Mouse (Mus musculus) T-helper 17 cell (primary cell): ENCODE results near the gene Stk33.

Experiments
- in situ Hi-C, 2 experiments: fragments of 300-600 bp; cut with MboI, MseI; formaldehyde crosslinking; loops; 1 replicate in 1 of 2; 2 replicates in 1 of 2; pipeline ENCODE4 v1.15.1; 2025; ENCODE audit warnings: high pct_unique_total_duplicates in 2 of 2

Gene Stk33

DNA sequence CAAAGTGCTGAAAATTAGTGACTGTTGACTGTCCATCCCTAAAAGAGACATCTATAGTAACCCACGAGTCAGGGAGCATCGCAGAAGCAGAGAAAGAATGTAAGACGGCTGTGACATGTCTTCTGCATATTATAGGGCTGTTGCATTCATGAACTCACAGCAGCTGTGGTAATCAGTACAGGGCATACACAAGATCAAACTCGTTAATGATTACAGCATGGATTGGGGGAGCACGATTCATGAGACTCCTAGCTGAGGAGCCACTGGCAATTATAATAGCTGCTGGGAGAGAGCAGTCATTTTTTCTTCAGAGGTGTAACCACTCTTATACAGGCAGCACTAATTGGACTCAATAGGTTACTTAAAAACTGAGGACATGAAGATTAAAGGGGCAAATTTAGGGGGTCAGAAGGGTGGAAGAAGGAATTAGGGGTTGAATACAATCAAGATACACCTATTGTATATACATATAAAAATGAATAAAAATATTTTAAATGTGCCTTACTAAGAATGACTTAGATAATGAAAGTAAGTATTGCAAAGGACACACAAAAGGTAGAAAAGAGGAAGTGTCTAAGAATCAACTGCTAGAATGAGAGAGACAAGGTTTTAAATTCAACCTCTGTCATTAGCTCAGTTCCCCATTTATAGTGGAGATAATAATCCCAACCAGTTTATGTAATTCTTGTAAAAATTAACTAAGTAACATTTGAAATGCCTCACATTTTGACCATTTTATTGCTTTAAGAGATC lies 80.3 kb downstream of the Stk33 start:
- in situ Hi-C loops, result no loop called here

- in situ Hi-C loops, result no loop called here
These were observed 81.0 kb downstream of the Stk33 start for GRCm38 (mm10) chr7:109357877-109358276.

DNA sequence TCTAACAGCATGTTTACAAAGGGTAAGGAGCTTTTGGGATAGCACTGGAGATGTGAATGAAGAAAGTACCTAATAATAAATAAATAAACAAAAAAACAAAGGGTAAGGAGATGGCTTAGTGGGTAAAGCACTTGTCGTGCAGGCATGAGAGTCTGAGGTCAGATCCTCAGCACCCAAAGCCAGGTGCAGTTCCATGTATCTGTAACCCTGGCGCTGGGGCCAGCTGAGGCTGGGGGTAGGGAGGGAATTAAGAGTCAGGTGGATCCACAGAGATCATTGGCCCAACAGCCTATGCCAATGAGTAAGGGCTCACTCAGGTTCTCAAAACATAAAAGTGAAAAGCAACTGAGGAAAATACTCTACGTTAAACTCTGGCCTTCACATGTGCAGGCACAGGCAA lies 91.6 kb downstream of the Stk33 start:
- in situ Hi-C loops, result no loop called here

DNA sequence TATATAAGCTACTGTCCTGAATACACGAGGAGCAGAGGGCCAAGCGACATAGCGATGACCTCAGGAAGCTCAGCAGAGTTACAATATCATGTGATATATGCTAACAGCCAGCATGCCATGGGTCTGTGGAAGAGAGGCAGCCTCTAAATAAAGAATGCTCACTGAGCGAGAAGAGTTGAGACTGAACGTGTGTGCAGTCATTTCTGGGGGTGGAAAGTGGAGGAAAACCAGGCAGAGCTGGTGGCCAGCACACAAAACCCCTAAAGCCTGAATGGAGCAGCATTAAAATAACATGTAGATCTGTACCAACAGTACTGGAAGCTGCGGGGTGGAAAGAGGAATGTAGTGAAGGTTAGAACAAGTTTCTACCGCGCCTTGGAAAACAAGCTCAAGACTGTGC lies 107.2 kb downstream of the Stk33 start:
- in situ Hi-C loops, result no loop called here

GRCm38 (mm10) chr7:109328772-109329171 lies 110.1 kb downstream of the Stk33 start:
- in situ Hi-C loops, result no loop called here

DNA sequence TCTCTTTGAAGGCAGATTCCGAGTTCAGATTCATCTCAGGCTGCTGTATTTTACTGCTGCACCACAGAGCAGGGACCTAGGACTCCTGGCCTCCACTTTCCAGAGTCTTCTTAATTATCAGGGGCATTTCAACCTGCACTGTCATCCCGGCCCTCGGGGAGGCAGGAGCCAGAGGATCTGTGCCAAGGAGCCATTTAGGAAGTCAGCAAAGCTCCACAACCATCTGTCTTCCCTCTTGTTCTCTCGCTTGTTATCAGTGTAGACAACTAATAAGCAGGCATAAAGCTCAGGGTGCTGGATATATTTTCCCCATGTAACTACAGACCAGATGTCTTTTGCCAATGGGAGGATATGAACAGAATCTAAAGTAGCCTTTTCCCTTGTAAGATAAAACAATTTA lies 112.1 kb downstream of the Stk33 start:
- in situ Hi-C loops, result no loop called here

GRCm38 (mm10) chr7:109325731-109326130 lies 113.2 kb downstream of the Stk33 start:
- in situ Hi-C loops, result no loop called here

GRCm38 (mm10) chr7:109325169-109325568 lies 113.7 kb downstream of the Stk33 start:
- in situ Hi-C loops, result no loop called here

DNA sequence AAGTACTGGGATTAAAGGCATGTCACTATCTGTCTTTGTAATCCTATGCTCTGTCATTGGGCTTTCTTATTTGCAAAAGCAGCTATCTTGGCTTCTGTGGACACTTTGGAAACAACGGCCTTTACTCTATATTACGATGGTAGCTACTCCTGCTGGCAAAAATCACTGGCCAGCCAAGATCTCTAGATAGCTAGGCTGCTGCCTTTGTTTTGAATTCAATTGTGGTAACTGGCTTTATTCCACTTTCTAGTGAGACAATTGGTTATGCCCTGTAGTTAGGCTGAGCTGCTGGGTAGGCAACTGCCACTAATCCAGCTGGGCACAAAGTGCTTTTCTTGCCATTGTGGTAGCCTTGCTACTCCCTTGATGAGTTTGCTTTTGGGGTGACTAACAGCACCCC lies 129.4 kb downstream of the Stk33 start:
- in situ Hi-C loops, result no loop called here

DNA sequence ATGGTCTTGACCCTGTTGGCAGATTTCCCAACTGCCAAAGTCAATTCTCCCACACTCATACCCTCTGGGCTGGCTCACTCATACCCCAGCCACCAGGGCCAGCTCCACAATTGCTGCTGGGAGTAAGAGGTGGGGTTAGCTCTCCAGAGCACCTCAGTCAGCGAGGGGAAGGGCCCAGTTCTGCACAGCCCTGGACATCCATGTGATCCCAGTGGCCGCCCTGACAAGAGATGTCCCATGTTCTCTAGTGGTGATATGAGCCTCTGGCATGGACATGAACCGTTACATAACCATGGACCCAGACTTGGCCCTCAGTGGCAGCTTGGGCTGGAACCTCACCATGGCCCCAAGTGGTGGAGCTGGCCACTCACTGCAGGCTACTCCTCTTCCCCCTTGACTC lies 143.1 kb downstream of the Stk33 start:
- in situ Hi-C loops, result loop anchor here in 1 of 2 experiments (25.0 kb wide), 1 partner anchor 1234 kb away; the partner anchor contains the start of genes Olfr479 and Olfr480

DNA sequence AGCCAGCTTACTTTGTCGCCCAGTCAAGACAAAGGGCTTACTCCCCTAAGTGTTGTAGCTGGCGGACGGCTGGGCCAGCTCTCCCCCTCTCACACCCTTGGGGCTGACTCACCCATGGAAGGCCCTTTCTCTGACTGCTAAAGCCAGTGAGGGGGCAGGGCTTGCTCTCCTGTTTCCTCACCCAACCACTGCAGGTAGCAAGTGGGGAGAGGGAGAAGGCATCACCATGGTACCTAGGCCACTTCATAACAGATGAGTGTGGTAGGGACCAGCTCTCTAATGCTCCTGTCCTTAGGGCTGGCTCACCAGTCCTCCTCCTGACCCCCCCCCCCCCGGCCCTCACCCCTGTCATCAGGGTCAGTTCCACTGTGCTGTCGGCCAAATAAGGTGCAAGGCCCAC lies 143.5 kb downstream of the Stk33 start:
- in situ Hi-C loops, result loop anchor here in 1 of 2 experiments (25.0 kb wide), 1 partner anchor 1233 kb away; the partner anchor contains the start of genes Olfr479 and Olfr480

DNA sequence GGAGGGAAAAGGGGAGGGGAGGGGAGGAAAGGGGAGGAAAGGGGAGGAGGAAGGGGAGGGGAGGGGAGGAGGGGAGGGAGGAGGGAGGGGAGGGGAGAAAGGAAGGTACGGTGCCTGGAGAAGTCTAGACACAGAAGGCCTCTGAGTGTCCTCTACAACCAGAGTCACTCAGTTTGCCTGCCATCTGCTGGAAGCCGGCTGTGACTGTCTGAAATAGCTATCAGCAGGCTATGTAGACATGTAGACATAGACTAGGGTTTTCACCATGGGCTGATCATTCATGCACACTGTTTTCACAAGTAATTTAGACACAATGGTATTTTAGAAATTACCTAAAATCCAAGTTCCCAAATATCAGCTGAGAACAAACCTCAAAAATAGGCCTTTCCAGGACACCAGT lies 148.4 kb downstream of the Stk33 start:
- in situ Hi-C loops, result loop anchor here in 1 of 2 experiments (25.0 kb wide), 1 partner anchor 1228 kb away; the partner anchor contains the start of genes Olfr479 and Olfr480

GRCm38 (mm10) chr7:109289106-109289505 lies 149.8 kb downstream of the Stk33 start:
- in situ Hi-C loops, result loop anchor here in 1 of 2 experiments (25.0 kb wide), 1 partner anchor 1227 kb away; the partner anchor contains the start of genes Olfr479 and Olfr480

- in situ Hi-C loops, result loop anchor here in 1 of 2 experiments (25.0 kb wide), 1 partner anchor 1220 kb away; the partner anchor contains the start of genes Olfr479 and Olfr480
These were observed 156.8 kb downstream of the Stk33 start for GRCm38 (mm10) chr7:109282106-109282505.

DNA sequence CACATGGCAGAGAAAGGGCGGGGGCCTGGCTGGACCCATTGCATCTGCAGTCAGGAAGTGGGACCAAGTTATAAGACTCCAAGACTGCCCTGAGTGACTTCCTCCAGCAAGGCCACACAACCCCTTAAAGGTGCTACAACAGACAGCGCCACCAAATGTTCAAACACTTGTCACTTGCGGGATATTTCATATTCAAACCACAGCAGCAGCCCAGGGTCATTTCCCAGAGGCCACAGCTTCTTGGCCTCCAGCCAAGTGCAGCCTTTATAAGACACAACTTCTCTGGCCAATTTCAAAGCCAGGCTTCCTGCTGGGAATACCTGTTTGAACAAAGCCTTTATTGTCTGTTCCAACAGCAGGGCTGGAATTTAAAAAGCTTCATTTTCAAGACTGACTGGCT lies 162.3 kb downstream of the Stk33 start:
- in situ Hi-C loops, result loop anchor here in 1 of 2 experiments (25.0 kb wide), 1 partner anchor 1214 kb away; the partner anchor contains the start of genes Olfr479 and Olfr480

DNA sequence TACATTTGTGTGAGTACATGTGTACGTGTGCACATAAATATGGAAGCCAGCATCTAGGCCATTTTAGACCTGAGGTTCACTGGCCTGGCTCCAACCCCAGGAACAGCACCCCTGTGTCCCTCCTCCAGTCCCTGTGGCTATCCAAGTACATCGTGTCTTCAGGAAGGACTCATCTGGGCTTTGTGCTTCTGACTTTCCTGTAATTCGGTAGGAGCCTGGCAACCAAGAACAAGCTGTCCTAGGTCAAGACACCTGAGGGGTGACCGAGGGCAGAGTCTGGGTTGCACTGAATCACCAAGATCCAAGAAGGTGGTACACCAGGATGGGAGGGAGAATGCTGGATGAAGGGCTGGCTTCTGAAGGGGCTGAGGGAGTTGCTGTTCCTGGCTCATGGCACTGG lies 163.0 kb downstream of the Stk33 start:
- in situ Hi-C loops, result loop anchor here in 1 of 2 experiments (25.0 kb wide), 1 partner anchor 1214 kb away; the partner anchor contains the start of genes Olfr479 and Olfr480

DNA sequence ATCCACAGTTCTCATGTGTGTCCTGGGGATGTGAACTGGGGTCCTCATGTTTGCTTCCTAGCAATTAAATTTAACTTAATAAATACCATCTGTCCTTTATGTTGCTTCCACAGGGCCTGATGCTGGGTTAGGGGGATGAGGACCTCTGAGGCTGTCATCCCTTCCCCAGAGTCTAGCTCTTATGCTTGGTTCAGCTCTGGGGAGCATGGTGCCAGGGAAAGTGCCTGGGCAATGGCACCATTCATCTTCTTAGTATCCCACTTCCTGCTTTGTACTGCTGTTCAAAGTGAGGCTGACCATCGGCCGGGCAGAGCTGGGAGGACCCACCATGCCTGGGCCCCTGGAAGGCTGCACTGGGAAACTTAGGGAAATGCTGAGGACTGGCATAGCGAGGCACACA lies 163.7 kb downstream of the Stk33 start:
- in situ Hi-C loops, result loop anchor here in 1 of 2 experiments (25.0 kb wide), 1 partner anchor 1213 kb away; the partner anchor contains the start of genes Olfr479 and Olfr480

GRCm38 (mm10) chr7:109274289-109274688 lies 164.6 kb downstream of the Stk33 start:
- in situ Hi-C loops, result no loop called here

GRCm38 (mm10) chr7:109269046-109269445 lies 169.8 kb downstream of the Stk33 start:
- in situ Hi-C loops, result no loop called here

GRCm38 (mm10) chr7:109267370-109267769 lies 171.5 kb downstream of the Stk33 start:
- in situ Hi-C loops, result no loop called here

DNA sequence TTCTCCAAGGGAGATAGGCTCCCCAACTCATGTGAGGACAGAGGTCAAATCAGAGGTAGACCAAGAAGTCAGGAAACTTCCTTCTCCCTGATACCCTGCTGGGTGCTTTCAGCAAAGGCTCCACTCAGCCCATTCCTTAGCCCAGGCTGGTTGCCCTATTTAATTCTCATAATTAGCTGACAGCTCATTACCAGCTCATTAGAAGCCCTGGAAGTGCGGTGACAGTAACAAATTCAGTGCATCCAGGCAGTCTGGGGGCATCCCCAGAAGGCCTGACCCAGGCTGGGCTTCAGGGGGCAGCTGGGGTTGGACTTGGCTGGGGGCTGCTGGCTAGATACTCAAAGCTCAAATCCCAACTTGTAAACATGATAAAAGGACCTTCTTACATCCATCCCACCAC lies 172.7 kb downstream of the Stk33 start:
- in situ Hi-C loops, result no loop called here

- in situ Hi-C loops, result no loop called here
These were observed 173.3 kb downstream of the Stk33 start for GRCm38 (mm10) chr7:109265606-109266005.
